Comparison of ENCODE assay signal across 30 mouse cellular contexts in the genomic region with DNA sequence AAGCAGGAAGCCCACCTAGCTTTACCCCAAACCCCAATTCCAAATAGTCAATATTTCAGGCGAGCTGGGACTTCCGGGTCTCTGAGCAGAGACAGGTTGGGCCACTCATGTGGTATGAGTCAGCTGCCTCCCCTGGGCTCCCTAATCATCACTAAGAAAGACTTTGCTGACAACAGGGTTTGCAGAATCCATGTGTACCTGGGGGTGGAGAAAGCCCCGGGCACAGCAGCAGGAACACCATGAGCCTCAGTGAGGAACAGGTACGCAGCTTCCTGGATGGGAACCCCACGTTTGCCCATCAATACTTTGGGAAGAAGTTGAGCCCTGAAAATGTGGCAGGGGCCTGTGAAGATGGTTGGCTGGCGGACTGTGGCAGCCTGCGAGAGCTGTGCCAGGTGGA. TPM values are rescaled to one million over a fixed set of nuclear protein-coding genes. Genes with fewer than 3 reads are reported as not detected.
"Had no signal": no experiment of that assay in that cellular context is flagged by ENCODE, and none has a peak within 500 bp of the region (broad histone marks: within the 10 kb centered on the region; RNA-seq: fewer than 3 reads in every experiment).

Gene Pde6b, plus strand, starts transcription at position 191 of the 400 bp plus-strand sequence.

- H3K4me1 ChIP-seq: heart, embryonic 10.5 days; heart, embryonic 12.5 days; hindbrain, embryonic 13.5 days; hindbrain, embryonic 15.5 days; kidney, embryonic 15.5 days; limb, embryonic 13.5 days; limb, embryonic 15.5 days; liver, embryonic 12.5 days had no signal

- H3K36me3 ChIP-seq: heart, embryonic 10.5 days; heart, embryonic 12.5 days; hindbrain, embryonic 13.5 days; hindbrain, embryonic 15.5 days; kidney, embryonic 15.5 days; limb, embryonic 13.5 days; limb, embryonic 15.5 days; liver, embryonic 12.5 days had no signal

- H3K27ac ChIP-seq: gastrocnemius, adult 2 months; heart, embryonic 10.5 days; hindbrain, embryonic 13.5 days; hindbrain, embryonic 15.5 days; hindbrain, postnatal 0 days; kidney, embryonic 15.5 days; kidney, postnatal 0 days; limb, embryonic 13.5 days; limb, embryonic 15.5 days; liver, embryonic 12.5 days had no signal

- H3K9me3 ChIP-seq: heart, embryonic 10.5 days; heart, embryonic 12.5 days; hindbrain, embryonic 13.5 days; hindbrain, embryonic 15.5 days; kidney, embryonic 15.5 days; limb, embryonic 13.5 days; limb, embryonic 15.5 days; liver, embryonic 12.5 days had no signal

- DNase-seq: gastrocnemius, adult 2 months; gastrocnemius, postnatal 14 days; gastrocnemius, postnatal 36 days; heart, adult 18-20 months; heart, postnatal 10 days; heart, postnatal 36 days; kidney, adult 11 months; kidney, adult 2 months; kidney, adult 9 months; kidney, postnatal 14 days; kidney, postnatal 36 days; layer of hippocampus, adult 9-11 months; layer of hippocampus, postnatal 36 days; left cerebral cortex, postnatal 4 days had no signal

- H3K27me3 ChIP-seq: hindbrain, embryonic 13.5 days; hindbrain, embryonic 15.5 days; kidney, embryonic 15.5 days had no signal

- H3K9ac ChIP-seq: heart, embryonic 12.5 days; hindbrain, embryonic 13.5 days; hindbrain, embryonic 15.5 days; kidney, embryonic 15.5 days; limb, embryonic 13.5 days; limb, embryonic 15.5 days; liver, embryonic 12.5 days had no signal

- ATAC-seq: hindbrain, postnatal 0 days; intestine, embryonic 16.5 days; liver, embryonic 12.5 days had no signal

- H3K4me3 ChIP-seq: gastrocnemius, adult 2 months; heart, embryonic 10.5 days; heart, embryonic 12.5 days; hindbrain, embryonic 13.5 days; hindbrain, embryonic 15.5 days; kidney, embryonic 15.5 days; limb, embryonic 13.5 days; limb, embryonic 15.5 days; liver, embryonic 12.5 days had no signal

- H3K4me2 ChIP-seq: heart, embryonic 12.5 days; hindbrain, embryonic 13.5 days; hindbrain, embryonic 15.5 days; kidney, embryonic 15.5 days; limb, embryonic 13.5 days; limb, embryonic 15.5 days; liver, embryonic 12.5 days had no signal

RNA-seq across cellular contexts. Expression of gene Pde6b, which starts in this region (rescaled TPM):
- total RNA-seq: gastrocnemius, adult 2 months; gastrocnemius, postnatal 14 days; gastrocnemius, postnatal 36 days; heart, adult 18-20 months; heart, adult 8-10 months; heart, postnatal 10 days; heart, postnatal 36 days; hindbrain, postnatal 0 days; left cerebral cortex, postnatal 10 days; left cerebral cortex, postnatal 4 days; liver, adult 2 months had no signal
- polyA plus RNA-seq: heart, embryonic 14.5 days; kidney, adult 2 months; large intestine, adult 2 months; liver, adult 2 months had no signal
